Mouse (Mus musculus): ENCODE measurements around the gene Sp4. TPM values are rescaled to one million over a fixed set of nuclear protein-coding genes. Genes with fewer than 3 reads are reported as not detected.

Gene Sp4
- polyA plus RNA-seq, 1 experiment, result 2.1 TPM

DNA sequence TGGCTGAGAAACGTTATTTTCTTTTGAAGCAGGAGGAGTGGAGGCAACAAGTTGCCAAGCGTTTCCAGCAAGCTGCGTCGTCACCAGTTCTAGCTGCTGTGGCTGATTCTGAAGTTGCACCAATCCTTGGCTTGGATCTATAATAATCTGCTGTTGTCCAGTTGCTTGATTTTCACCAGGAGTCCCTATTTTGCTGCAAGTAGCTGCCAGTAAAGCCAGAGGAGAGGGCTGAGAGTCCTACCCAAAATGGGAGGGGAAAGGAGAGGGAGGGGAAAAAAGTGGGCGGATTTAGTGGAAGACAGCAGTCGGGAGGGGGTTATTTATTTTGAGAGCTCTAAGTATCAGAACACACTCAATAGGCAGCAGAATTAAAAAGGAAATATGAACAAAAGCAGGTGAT, 1.3 kb downstream of the Sp4 start:
- Histone ChIP-seq H3K27ac (ENCODE audit: insufficient read depth, low read depth, low read length) (no peak overlapping the region; the same call in 1 of the 2 replicates), H3K27me3 (ENCODE audit: control insufficient read depth, insufficient read depth, low read length) (no peaks in the 10 kb centered on the region), H3K36me3 (ENCODE audit: control insufficient read depth, insufficient read depth, low read length) (no peaks in the 10 kb centered on the region; the same call in 1 of the 2 replicates), H3K4me3 (ENCODE audit: low read depth, low read length) (no peak overlapping the region), H3K4me1 (ENCODE audit: control insufficient read depth, insufficient read depth, insufficient read length, low read length) (peaks cover 6% of the 10 kb centered on the region; the same call in 1 of the 2 replicates)
- WGBS, result 42% methylated on average over 6 of the region's 6 CpGs
- TF ChIP-seq CTCF (IDR thresholded peaks at IDR 0.05; ENCODE audit: extremely low read depth, insufficient read length, insufficient replicate concordance, low read depth, low read length) (no peak), POLR2A (IDR thresholded peaks at IDR 0.05; ENCODE audit: low read depth, low read length) (no peak)

DNA sequence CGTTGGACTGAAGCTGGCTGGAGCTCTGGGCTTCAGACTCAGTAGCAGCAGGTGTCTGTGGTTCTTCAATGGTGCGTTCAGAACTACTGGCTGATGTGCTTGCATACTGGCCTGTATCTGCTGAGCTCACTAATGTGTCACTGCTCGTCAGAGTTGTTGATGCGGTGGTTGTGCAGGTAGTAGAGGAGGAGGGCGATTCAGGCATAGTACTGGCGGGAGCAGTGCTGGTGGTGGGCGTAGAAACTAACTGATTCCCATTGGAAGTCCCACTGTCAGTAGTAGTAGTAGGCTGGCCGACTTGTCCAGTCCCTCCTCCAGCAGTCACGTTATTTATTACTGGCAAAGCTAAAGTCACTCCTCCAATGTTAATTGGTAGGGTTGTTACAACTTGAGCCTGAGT, 2.1 kb downstream of the Sp4 start:
- 91% methylated on average over 9 of the region's 9 CpGs for WGBS
- TF ChIP-seq POLR2A (IDR thresholded peaks at IDR 0.05; ENCODE audit: low read depth, low read length) (no peak), CTCF (IDR thresholded peaks at IDR 0.05; ENCODE audit: extremely low read depth, insufficient read length, insufficient replicate concordance, low read depth, low read length) (no peak)
- Histone ChIP-seq H3K4me1 (ENCODE audit: control insufficient read depth, insufficient read depth, insufficient read length, low read length) (peaks cover 6% of the 10 kb centered on the region; the same call in 1 of the 2 replicates), H3K27ac (ENCODE audit: insufficient read depth, low read depth, low read length) (no peak overlapping the region), H3K27me3 (ENCODE audit: control insufficient read depth, insufficient read depth, low read length) (no peaks in the 10 kb centered on the region), H3K4me3 (ENCODE audit: low read depth, low read length) (no peak overlapping the region), H3K36me3 (ENCODE audit: control insufficient read depth, insufficient read depth, low read length) (no peaks in the 10 kb centered on the region; the same call in 1 of the 2 replicates)

GRCm38 (mm10) chr12:118298516-118298915, 2.7 kb downstream of the Sp4 start:
- H3K4me1 ChIP-seq (ENCODE audit: control insufficient read depth, insufficient read depth, insufficient read length, low read length), result peaks cover 6% of the 10 kb centered on the region; the same call in 1 of the 2 replicates
- H3K27ac ChIP-seq (ENCODE audit: insufficient read depth, low read depth, low read length), result no peak overlapping the region
- H3K4me3 ChIP-seq (ENCODE audit: low read depth, low read length), result no peak overlapping the region
- H3K36me3 ChIP-seq (ENCODE audit: control insufficient read depth, insufficient read depth, low read length), result no peaks in the 10 kb centered on the region; the same call in 1 of the 2 replicates
- no peak for TF ChIP-seq CTCF (IDR thresholded peaks at IDR 0.05; ENCODE audit: extremely low read depth, insufficient read length, insufficient replicate concordance, low read depth, low read length)
- no peak for TF ChIP-seq POLR2A (IDR thresholded peaks at IDR 0.05; ENCODE audit: low read depth, low read length)
- whole genome bisulfite sequencing, result 77% methylated on average over 2 of the region's 2 CpGs
- H3K27me3 ChIP-seq (ENCODE audit: control insufficient read depth, insufficient read depth, low read length), result no peaks in the 10 kb centered on the region

DNA sequence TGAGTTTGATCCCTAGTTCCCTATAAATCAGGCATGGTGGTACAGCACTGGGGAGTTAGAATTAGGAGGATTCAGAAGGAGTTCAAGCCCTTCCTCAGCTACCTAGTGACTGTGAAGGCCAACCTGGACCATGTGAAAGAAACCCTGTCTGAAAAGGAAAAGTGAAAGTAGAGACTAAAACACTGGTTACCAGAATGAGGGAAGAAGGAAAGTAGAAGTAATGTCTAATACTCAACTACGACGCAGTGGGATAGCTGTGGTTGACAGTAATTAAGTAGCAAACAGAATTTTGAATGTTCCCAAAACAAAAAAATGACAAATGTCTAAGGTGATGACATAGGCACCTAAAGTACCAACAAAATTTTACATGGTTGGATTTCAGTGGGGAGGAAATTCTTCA, 5.0 kb downstream of the Sp4 start:
- H3K4me3 ChIP-seq (ENCODE audit: low read depth, low read length), result no peak overlapping the region
- 18% methylated on average over 2 of the region's 2 CpGs for WGBS

DNA sequence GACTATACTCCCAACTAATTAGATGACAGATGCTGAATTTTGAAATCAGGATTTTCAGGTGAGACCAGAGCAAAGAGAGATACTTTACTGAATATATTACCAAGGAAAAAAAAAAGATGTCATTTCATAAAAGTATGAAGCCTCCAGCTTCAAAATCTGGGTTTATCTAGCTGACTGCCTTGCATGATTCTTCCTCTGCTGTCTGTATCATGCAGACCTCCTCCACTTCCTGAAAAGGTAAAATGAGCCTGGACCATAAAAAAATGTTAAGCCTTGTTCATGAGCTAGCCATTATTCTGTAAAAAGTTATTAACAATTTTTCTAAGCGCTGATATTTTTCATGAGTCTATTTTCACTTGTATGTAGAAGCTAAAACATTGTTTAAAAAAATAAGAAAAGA, 5.4 kb downstream of the Sp4 start:
- H3K36me3 ChIP-seq (ENCODE audit: control insufficient read depth, insufficient read depth, low read length), result no peaks in the 10 kb centered on the region; the same call in 1 of the 2 replicates
- 91% methylated on average over 1 of the region's 1 CpGs for WGBS
- no peak for TF ChIP-seq CTCF (IDR thresholded peaks at IDR 0.05; ENCODE audit: extremely low read depth, insufficient read length, insufficient replicate concordance, low read depth, low read length)
- H3K4me3 ChIP-seq (ENCODE audit: low read depth, low read length), result no peak overlapping the region
- peaks cover 2% of the 10 kb centered on the region; the same call in 1 of the 2 replicates for H3K4me1 ChIP-seq (ENCODE audit: control insufficient read depth, insufficient read depth, insufficient read length, low read length)
- H3K27me3 ChIP-seq (ENCODE audit: control insufficient read depth, insufficient read depth, low read length), result no peaks in the 10 kb centered on the region
- no peak overlapping the region for H3K27ac ChIP-seq (ENCODE audit: insufficient read depth, low read depth, low read length)

More for the DNA sequence above, 5.0 kb downstream of the Sp4 start:
- no peak for TF ChIP-seq CTCF (IDR thresholded peaks at IDR 0.05; ENCODE audit: extremely low read depth, insufficient read length, insufficient replicate concordance, low read depth, low read length)
- no peak for TF ChIP-seq POLR2A (IDR thresholded peaks at IDR 0.05; ENCODE audit: low read depth, low read length)
- H3K27ac ChIP-seq (ENCODE audit: insufficient read depth, low read depth, low read length), result no peak overlapping the region
- H3K4me1 ChIP-seq (ENCODE audit: control insufficient read depth, insufficient read depth, insufficient read length, low read length), result peaks cover 2% of the 10 kb centered on the region; the same call in 1 of the 2 replicates
- H3K27me3 ChIP-seq (ENCODE audit: control insufficient read depth, insufficient read depth, low read length), result no peaks in the 10 kb centered on the region
- H3K36me3 ChIP-seq (ENCODE audit: control insufficient read depth, insufficient read depth, low read length), result no peaks in the 10 kb centered on the region; the same call in 1 of the 2 replicates

DNA sequence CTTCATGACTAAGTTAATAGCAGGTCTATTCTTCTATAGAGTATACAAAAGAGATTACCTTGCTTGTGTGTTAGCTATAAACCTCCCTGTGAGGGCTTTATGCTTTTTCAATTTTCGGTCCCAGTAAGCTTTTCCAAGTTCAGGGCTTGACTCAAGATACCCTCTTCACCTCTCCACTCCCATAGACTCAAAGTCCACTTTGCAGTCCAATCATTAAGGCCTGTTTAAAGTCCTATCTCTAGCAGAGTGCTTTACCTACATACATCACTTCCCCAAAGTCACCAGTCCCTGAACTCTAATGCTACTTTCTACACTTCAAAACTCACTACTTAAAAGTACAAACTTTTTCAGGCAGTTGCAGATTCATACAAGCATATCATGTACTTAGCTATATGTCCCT, 12.3 kb downstream of the Sp4 start:
- Histone ChIP-seq H3K27me3 (ENCODE audit: control insufficient read depth, insufficient read depth, low read length) (no peaks in the 10 kb centered on the region), H3K27ac (ENCODE audit: insufficient read depth, low read depth, low read length) (no peak overlapping the region), H3K4me1 (ENCODE audit: control insufficient read depth, insufficient read depth, insufficient read length, low read length) (no peaks in the 10 kb centered on the region), H3K36me3 (ENCODE audit: control insufficient read depth, insufficient read depth, low read length) (no peaks in the 10 kb centered on the region), H3K4me3 (ENCODE audit: low read depth, low read length) (no peak overlapping the region)
- 25% methylated on average over 1 of the region's 1 CpGs for WGBS
- TF ChIP-seq CTCF (IDR thresholded peaks at IDR 0.05; ENCODE audit: extremely low read depth, insufficient read length, insufficient replicate concordance, low read depth, low read length), result no peak
- no peak for TF ChIP-seq POLR2A (IDR thresholded peaks at IDR 0.05; ENCODE audit: low read depth, low read length)

DNA sequence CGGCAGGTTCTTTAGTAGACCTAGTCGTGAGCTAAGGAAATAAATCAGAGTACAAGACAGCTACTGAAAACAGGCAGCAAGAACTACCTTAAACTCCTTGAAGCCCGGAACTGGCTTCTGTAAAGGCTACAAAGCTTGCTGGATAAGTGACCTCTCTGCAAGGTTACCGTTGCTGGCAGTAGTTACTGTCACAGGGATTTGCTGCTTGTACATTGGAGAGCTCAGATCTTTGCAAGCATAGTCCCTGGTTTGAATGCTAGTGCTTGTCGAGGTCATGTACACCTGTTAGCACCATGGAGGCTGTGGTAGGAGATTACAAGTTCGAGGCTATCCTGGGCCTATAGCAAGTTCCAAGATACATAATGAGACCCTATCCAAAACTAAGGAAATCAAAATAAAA, 16.1 kb downstream of the Sp4 start:
- no peaks in the 10 kb centered on the region for H3K4me1 ChIP-seq (ENCODE audit: control insufficient read depth, insufficient read depth, insufficient read length, low read length)
- H3K27me3 ChIP-seq (ENCODE audit: control insufficient read depth, insufficient read depth, low read length), result no peaks in the 10 kb centered on the region
- TF ChIP-seq CTCF (IDR thresholded peaks at IDR 0.05; ENCODE audit: extremely low read depth, insufficient read length, insufficient replicate concordance, low read depth, low read length), result no peak
- no peak for TF ChIP-seq POLR2A (IDR thresholded peaks at IDR 0.05; ENCODE audit: low read depth, low read length)
- no peak overlapping the region for H3K27ac ChIP-seq (ENCODE audit: insufficient read depth, low read depth, low read length)
- no peak overlapping the region for H3K4me3 ChIP-seq (ENCODE audit: low read depth, low read length)
- 83% methylated on average over 6 of the region's 6 CpGs for WGBS
- no peaks in the 10 kb centered on the region for H3K36me3 ChIP-seq (ENCODE audit: control insufficient read depth, insufficient read depth, low read length)
